Mouse (Mus musculus) heart, postnatal 36 days (tissue): ENCODE results near the gene Rad51b. TPM values are rescaled to one million over a fixed set of nuclear protein-coding genes. Genes with fewer than 3 reads are reported as not detected.

ENCODE experiments used
- DNase-seq, 2 experiments: peaks; one replicate each; pipeline ENCODE4 v3.0.0; 2021 to 2022
- intact Hi-C: fragments of 180-260 bp; cut with DNase I; formaldehyde crosslinking; loops from one replicate; pipeline ENCODE4 v1.15.1; 2025
- total RNA-seq, 2 experiments: library from RNA; stranded (reverse); gene quantifications; 2 replicates each; pipeline ENCODE4 v1.2.3; 2021

The Rad51b gene
- total RNA-seq, 2 experiments from 2014 or later, result 0.53 to 0.60 TPM

DNA sequence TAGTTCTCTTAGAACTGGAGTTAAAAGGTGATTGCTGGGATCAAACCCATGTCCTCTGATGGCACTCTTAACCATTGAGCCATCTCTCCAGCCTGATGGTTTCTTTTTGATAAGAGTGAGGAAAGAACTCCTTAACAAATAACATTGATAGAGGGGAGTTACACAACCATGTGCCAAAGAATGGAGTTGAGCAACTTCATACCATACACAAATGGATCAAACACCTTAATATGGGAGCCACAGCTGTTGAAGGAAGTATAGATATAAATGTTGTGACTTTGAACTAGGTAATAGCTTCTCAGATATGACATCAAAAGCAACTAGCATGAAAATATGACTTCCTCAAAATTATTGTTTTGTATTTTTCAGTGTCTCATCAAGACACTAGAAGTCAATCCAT is 173.0 kb downstream of the Rad51b start:
- intact Hi-C loops, result no loop called here

DNA sequence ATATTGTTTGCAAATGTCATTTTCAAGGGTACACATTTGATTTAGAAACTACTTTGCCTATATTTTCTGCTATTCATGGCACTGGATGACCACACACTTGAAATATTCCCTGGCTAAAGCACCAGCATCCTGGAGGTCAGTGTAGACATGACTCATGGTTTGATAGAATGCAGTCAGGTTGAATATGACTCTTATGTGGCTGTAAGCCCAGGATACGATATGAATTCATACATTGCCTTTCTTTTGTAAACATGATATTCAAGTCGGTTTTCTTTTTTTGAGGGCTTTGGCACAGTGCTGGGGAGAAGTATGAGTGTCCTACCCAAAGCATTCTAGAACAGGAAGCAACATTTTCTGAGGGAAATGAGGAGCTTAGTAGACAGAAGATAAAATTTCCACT is 174.8 kb downstream of the Rad51b start:
- no peak for DNase-seq
- intact Hi-C loops, result no loop called here

More for the DNA sequence above, 173.0 kb downstream of the Rad51b start:
- DNase-seq, result no peak

DNA sequence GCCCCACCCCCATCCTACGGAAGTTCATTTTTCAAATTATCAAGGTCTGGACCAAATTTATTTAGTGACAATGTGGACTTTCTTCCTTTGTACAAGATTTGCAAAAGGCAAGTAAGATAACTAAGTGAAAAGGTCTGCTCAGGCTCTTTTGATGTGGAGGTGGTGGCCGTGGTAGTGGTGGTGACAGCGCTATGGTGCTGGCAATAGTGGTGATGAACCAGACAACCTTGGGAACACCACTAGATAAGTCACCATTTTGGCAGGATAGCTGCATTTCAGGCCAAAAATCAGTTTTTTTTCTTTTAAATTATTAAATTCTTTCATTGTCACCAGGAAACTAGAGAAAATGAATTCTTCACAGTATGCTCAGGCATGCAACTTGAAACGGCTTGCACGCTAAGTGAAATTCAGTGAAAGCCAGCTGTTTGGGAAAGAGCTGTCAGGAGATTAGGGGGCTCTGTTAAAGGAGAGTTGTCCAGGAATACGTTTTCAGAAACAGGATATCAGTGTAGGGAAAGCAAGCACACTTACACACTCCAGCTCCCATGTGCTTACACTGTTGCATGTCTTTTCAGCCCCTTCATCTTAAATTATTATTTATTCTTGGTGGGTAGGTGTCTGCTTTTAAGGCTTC is 179.4 kb downstream of the Rad51b start:
- intact Hi-C loops, result no loop called here
- no peak for DNase-seq

DNA sequence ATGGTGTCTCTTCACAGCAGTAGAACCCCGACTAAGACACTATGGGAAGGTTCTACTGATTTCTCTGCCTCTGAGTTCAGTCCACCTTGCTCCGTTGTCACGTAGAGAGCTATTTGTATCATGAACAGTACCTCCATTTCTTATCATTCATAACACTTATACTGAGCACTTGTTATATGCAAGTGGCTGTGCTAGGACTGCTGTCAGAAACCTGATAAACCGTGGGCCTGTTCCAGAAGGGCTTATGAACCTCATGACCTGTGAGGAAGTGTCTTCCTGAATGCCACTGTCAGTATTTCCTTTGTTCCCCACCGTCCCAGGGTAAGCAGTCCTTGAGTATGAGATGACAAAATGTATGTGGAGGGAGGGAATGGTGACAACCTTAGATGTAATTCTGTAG is 181.7 kb downstream of the Rad51b start:
- intact Hi-C loops, result no loop called here
- no peak for DNase-seq

DNA sequence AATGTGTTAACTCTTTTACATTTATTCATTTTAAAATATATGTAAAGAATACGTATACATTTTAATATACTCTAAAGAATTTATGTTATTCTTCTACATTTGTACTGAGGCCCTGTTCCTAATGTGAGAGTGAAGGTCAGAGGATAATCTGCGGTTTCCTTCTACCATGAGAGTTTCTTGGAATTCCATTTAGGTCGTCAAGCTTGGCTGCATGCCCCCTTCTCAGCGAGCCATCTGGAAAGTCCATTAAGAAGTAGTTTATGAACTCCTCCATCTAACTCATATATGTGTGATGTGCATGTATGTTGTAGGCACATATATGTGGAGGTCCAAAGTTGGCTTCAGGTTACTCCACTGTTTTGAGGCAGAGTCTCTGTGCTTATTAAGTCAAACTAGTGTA is 188.4 kb downstream of the Rad51b start:
- intact Hi-C loops, result no loop called here
- no peak for DNase-seq

DNA sequence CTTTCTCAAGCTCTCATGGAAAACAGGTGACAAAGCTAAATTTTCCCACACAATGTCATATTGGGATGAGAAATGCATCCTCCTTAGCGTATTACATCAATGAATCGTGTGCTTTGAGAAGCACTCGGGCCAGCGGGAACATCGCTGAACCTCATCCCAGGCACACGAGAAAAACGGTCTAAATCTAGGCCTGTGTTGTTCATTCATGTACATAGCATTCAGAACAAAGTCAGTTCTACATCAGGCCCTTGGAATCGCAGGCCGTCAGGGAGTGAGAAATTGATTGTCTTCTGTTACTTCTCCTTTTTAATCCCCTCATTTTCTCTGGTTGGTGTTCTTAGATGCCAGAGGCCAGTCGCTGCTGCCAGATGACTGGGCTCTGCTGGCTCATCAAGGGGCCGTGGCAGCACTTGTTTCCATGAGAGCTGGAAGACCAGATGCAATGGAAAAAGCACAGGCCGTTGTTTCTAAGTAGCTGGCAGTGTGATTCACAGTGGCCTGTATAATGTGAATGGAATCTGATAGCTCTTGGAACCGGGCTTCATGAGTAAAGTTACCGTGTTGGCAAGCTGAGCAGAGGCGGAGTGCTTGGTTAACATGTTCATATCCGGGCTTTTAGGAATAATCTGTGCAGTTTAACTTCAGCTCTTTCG is 191.6 kb downstream of the Rad51b start:
- DNase-seq, result peak; percentile 30 to 47
- intact Hi-C loops, result no loop called here

DNA sequence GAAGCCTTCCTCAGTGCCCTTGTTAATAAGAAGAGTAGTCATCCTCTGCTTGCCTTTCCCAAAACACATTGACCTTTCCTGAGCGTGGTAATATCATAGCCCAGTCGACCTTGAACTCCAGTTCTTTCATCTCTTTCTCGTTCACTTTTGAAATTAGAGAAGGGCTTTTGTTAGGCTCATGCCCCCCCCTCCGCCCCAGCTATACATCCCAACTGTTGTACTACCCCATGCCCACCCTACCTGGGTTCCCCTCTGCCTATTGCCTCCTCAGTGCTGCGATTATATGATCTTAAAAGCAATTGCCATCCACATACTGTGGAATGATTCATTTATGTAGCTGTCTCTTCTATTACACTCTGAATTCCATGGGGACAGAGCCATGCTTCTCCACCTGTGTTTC is 193.5 kb downstream of the Rad51b start:
- DNase-seq, result no peak
- intact Hi-C loops, result no loop called here

DNA sequence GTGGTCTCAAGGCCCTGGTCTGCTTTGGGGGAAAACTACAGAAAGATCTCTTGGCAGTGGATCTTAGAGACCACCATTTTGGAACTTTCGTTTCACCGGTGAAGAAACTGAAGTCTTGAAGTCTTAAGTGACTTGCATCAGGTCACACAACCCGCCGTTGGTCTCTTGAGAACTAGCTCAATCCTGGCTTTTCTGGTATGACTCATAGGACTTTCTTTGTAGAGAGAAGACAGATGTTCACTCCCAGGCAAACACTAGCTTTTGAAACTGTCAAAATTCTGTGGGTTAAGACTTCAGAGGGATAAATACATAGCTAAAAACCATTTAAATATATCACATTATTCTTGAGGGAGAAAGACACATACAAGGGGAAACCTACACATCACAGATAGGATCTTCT is 195.1 kb downstream of the Rad51b start:
- intact Hi-C loops, result no loop called here
- no peak for DNase-seq

DNA sequence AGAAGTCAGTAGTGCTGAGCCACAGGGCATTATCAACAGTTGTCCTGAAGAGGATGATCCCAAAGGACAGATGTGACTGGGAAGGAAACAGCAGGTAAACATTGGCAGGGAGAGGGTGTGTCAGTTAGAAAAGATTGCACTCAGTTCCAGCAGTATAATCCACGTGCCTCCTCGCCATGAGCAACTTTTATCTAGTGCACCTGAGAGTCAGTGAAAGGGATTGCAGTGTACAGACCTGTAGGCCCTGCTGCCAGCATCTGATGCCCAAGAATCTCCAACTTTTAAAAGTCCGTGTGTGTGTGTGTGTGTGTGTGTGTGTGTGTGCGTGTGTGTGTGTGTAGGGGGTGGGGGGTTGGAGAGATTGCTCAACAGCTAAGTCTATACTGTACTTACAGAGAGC is 195.5 kb downstream of the Rad51b start:
- no peak for DNase-seq
- intact Hi-C loops, result no loop called here

DNA sequence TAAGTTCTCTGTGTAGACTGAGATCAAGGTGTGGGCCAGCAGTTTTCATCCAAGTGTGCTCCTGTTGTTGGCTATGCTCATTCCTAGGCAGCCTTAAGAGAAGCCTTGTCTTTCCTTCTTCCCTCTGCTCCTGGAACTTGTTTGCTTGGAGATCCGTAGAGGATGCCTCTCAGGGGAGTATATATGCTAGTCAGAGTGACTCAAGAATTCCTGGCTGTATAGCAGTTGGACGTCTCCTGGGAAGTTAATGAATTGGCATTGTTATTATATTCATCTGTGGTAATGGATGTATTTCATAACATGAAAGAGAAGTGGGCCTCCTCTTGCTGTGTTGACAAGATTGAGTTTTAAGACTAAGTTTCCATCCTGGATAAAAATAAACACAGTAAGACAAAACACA is 196.4 kb downstream of the Rad51b start:
- no peak for DNase-seq
- intact Hi-C loops, result no loop called here

DNA sequence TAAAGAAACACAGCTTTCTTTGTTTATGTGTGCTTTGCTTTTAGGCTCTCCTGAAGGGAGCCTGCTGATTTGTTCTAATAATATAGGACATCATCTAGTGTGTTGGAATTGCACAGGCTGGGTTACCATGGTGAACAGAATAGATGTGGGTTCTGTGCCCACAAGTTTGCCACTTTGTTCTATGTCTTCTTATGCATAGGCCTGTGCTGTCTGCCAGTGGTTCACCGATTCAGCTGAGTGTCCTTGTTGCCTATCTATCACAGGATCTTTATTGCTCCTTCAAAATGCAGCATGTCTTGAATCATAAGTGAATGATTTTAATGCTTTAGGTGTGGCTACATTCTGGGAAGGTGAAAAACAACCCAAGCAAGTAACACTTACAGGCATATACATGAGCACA is 201.2 kb downstream of the Rad51b start:
- no peak for DNase-seq
- intact Hi-C loops, result no loop called here

DNA sequence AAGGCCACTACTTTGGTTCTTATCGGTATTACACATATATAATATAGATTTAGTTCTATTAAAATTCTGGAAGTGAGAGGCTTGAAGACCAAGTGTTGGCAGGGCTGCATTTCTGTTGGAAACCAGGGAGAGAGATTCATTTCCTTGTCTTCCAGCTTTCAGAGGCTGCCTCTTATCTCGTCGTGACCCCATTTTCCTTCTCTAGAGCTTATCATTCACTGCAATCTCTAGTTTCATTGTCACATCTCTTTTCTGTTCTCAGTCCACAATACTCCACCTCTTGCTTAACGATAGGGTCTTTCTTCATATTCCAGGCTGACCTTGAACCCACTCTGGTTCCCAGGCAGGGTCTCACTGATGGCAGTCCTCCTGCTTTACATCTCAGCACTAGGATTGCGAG is 202.7 kb downstream of the Rad51b start:
- DNase-seq, result no peak
- intact Hi-C loops, result no loop called here

DNA sequence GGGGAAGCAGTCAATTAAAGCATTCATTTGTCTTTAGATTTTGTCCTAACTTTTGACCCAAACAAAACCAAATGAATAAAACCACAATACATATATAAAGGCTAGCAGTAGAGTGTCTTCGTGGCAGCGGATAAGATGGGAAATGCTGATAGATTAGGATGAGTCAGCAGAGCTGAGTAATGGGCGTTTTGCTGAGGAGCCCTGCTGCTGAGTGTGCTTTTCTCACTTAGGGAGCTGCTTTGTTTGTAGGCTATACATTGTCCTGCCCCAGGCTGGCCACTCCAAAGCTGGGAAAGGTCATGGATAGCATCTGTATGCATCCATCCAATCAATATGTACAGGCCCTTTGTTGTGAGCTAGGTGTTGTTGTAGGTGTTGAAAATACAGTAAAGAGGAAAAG is 204.8 kb downstream of the Rad51b start:
- intact Hi-C loops, result no loop called here
- DNase-seq, result no peak

DNA sequence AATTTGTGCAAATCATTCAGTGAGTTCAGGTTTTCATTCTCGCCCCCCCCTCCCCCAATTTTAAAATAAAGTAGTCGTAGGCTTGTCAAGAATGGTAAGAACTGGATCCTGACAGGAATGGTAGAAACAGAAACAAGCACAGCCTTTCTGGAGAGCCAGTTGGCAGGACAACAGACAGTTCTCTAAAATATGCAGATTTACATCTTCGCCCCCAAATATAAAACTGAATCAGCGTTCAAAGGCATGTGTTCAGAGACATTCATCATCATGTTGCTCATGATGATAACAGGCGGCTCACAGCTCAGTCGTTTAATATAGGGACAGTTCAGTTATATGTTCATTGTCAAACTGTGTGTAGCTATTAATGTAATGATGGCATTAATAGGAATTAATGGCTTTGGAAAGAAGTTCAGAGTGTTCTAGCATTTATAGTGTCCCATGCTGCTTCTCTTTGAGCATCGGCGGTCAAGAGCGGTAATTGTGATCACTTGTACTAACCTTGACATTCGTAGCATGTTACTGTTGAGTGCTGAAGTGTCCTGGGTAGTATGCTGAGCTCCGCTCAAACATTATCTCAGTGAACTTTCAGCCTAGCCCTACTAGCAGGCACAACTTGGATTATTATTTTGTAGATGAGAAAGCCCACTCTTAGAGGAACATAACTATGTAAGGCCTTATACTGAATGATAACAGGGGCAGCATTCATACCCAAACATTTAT is 205.9 kb downstream of the Rad51b start:
- intact Hi-C loops, result no loop called here
- no peak for DNase-seq

DNA sequence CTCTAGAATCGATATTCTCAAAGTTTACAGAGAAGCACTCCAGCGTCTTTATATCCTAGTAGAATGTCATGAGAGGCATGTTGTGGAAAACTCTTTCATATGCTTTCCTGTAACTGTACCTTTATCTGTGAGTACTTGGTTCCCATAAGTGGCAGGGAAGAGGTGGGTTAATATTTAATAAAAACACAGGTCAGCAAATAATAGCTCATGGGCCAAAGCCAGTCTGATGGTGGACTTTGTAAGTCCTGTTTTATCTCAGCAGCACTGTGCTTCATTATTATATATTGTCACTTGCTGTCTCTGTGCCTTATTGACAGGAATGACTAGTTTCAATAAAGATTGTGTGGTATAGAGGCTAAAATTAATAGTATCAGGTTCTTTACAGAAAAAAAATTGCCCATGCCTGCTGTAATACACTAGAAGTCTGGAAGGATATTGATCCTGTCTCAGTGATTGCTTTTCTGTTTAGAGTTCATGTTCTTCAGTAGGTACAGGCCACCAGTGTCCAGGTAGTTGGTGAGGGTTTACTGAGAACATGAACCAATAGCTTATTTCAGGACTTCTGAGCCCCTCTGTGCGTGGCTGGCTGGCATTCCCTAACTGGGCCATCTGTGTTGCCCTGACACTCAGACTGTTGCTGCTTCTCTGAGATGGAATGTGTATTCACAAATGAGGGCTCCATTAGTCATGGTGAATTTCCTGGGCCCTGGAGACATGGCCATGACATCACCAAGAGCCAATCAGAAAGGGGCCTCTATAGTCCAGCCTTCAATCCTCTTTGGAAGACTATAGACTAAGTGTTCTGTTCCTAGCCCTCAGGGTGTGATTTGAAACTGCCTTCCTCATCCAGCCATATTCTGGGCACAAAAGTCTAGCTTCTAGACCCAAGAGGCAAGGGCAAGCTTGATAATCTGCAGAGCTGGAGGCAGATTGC is 206.8 kb downstream of the Rad51b start:
- no peak for DNase-seq
- intact Hi-C loops, result no loop called here

DNA sequence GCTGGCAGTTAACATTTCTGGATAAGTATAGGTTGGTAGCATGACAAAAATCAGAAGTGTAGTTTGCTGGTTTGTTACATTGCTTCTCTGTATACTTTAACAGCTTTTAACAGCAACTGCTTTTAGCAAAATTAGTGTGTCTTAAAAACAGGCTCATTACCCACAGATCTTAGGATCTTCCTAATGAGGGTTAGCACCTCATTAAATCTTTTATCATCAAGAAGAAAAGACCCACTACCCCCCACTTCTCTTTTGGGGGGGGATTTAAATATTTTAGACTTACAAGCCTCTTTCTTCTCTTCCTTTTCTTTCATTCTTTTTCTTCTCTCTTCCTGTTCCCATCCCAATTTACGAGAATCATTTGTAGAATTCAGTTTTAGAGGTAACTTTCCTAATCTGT is 207.6 kb downstream of the Rad51b start:
- DNase-seq, result no peak
- intact Hi-C loops, result no loop called here

DNA sequence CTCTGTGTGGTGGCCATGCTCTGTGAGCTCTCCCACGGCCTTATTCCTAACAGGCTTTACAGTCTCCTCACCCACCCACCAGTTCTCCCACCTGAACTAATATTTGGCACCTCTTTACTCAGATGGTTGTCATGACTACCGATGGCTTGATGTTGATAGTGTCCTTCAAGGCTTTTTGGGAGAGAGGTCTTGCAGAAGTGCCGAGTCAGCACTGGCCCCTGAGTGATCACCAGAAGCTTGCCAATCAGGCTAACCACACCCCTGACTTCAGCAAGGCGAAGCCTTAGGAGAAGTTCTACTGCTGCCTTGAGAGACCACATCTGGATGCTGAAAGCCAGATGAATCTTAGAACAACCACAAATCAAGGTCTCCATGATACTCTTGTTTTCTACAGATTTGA is 209.3 kb downstream of the Rad51b start:
- no peak for DNase-seq
- intact Hi-C loops, result no loop called here

DNA sequence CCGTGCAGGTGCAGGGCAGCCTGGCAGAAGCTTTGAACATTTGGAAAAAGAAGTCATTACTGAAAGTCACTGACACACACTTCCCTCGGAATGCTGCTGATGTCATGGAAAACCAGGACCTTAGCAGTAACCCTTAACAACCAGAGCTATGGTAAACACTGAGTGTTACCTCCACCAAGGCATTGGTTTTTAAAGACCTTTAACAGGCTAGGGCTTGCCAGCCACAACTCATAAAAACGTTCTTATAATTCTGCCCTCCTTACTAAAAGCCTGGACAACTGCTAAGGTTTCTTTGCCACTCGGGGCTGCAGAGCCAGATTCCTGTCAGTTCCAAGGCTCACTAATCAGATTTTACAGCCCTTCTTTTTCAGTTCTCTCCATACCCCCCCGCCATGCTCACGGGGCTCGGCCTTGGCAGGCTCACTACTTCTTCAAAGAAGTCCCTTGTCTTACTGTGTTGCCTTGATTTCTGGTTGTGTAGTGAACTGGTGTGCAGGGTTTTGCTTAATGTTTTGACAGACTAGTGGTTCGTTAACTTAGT is 210.1 kb downstream of the Rad51b start:
- intact Hi-C loops, result no loop called here
- no peak for DNase-seq

DNA sequence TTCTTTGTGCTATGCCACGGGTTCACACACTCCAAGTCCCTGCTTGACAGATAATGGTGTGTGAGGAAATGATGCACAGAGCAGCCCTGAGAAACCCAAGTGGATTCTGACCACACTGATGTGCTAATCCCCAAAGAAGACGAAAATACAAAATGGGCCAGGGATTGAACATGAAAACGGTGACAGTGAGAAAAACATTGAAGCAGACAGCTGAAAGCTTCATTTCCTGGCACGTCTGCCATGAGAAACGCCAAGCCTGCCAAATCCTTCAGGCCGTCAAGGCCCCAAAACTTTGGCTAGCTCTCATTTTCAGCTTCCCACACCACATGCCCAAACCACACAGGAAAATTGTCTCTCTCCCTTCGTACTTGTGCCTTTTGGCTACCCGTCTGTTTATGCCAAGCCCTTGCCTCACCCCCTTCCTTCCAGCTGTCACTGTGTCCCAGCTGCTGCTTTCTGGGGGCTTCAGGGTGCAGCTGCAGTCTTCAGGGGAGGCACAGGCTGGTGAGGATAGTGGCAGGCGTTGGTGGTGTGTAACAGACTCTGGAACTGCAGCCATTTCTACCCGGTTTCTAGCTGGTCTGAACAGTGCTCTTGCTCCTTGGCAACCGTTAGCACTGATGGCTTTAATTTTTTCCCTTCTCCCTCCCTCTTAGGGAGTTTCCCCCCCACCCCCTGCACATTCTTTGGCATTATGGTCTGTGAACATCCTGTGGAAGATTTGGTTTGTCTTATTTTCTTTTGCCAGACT is 214.5 kb downstream of the Rad51b start:
- peak; percentile 55 to 58 for DNase-seq
- intact Hi-C loops, result no loop called here
